Mouse (Mus musculus) MEL (cell line): ENCODE results near the gene Enox2.

Experiments
- MAZ ChIP-seq: IDR thresholded peaks from 2 replicates; pipeline ENCODE4 v1.6.1; 2012; ENCODE audit warnings: low read depth, mild to moderate bottlenecking, inconsistent platforms, low read length, improper control_type of control experiment
- POLR2A ChIP-seq, 2 experiments: IDR thresholded peaks; 2 replicates each; pipeline ENCODE4 v1.6.1; 2011 to 2012; ENCODE audit warnings: low read length in 2 of 2, mild to moderate bottlenecking in 2 of 2, control low read depth in 1 of 2, improper control_type of control experiment in 1 of 2, low read depth in 1 of 2, moderate library complexity in 1 of 2; ENCODE audit not compliant: control insufficient read depth in 1 of 2, insufficient read depth in 1 of 2, poor library complexity in 1 of 2
- ZNF384 ChIP-seq: IDR thresholded peaks from 2 replicates; pipeline ENCODE4 v1.6.1; 2012; ENCODE audit warnings: low read depth, mild to moderate bottlenecking, inconsistent platforms, low read length, improper control_type of control experiment

DNA sequence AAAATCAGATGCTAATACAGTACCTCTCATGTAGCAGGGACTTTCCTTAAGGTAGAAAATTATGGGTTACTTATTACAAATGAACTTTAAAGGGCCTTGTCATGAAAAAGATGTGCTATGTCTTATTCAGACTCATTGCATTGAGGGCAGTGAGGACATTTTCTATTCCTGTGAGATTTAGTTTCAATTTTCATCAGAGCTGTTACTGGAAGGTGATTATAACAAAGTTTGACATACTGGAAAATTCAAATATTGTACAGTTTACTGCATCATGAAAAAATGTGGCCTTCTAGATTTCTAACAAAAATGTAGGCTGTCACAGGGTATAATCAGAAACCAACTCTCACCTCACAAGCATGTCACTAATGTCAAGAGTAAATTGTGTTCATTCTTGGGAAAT lies 242.9 kb downstream of the Enox2 start:
- TF ChIP-seq POLR2A (IDR thresholded peaks at IDR 0.05; ENCODE audit: control insufficient read depth in 1 of 2, insufficient read depth in 1 of 2, low read depth in 1 of 2, low read length in 2 of 2, poor library complexity in 1 of 2): no peak
- TF ChIP-seq MAZ: no peak
- no peak for TF ChIP-seq ZNF384
